Comparison of ENCODE assay signal across 8 mouse cellular contexts in genomic region chr8:47242207-47243004, GRCm38 (mm10).
DNase-seq lines count a peak whose midpoint lies in the region; ATAC-seq lines count a peak whose summit lies in the region.

No protein-coding gene starts in this region.

- intact Hi-C loops in gastrocnemius, postnatal 36 days (cut with DNase I): no loop called here

- peak; percentile 73 for DNase-seq in adrenal gland, postnatal 10 days
- peak; percentile 83 for DNase-seq in embryo, embryonic 9.5 days (ENCODE audit: extremely low spot score)
- DNase-seq in gastrocnemius, postnatal 36 days: peak; percentile 25 to 37
- DNase-seq in induced T-regulatory cell, adult 2 months (ENCODE audit: low read depth): peak; percentile 9
- DNase-seq in left cerebral cortex, adult 18-20 months (ENCODE audit: low spot score in 2 of 2): peak; percentile 61 to 67
- peak; percentile 62 for DNase-seq in lung, postnatal 25 days (ENCODE audit: low spot score)
- peak; percentile 76 for DNase-seq in retina, postnatal 7 days (ENCODE audit: low read depth, low spot score)

- ATAC-seq in megakaryocyte-erythroid progenitor cell, adult 5-6 weeks (replicated peaks; ENCODE audit: low FRiP score, low TSS enrichment, poor library complexity, severe bottlenecking): no peak

Comparison
In these comparisons a context has a peak if more than half of its experiments do, and no peak if none do; other contexts are left out.
1. DNase-seq: peak in every context shown above with its lines; median percentile 83 in embryo, embryonic 9.5 days; 76 in retina, postnatal 7 days; 73 in adrenal gland, postnatal 10 days; 64 in left cerebral cortex, adult 18-20 months; 62 in lung, postnatal 25 days; 31 in gastrocnemius, postnatal 36 days; 9 in induced T-regulatory cell, adult 2 months.